Mouse (Mus musculus) layer of hippocampus, adult 2 months (tissue): Measurements from ENCODE around the gene Flywch1. TPM values are rescaled to one million over a fixed set of nuclear protein-coding genes. Genes with fewer than 3 reads are reported as not detected.

ENCODE experiments used
- DNase-seq, 2 experiments: peaks; one replicate each; pipeline ENCODE4 v3.0.0; 2022; ENCODE audit warnings: low spot score in 2 of 2
- H3K27ac ChIP-seq: fragments of 200-600 bp; 2 replicates; pipeline ENCODE4 v1.8.1; 2022
- H3K4me3 ChIP-seq: fragments of 200-600 bp; 2 replicates; pipeline ENCODE4 v1.8.1; 2022; ENCODE audit warnings: mild to moderate bottlenecking
- CTCF ChIP-seq: fragments of 200-600 bp; conservative IDR thresholded peaks from 2 replicates; pipeline ENCODE4 v1.8.1; 2022; ENCODE audit warnings: antibody characterized with exemption, mild to moderate bottlenecking, moderate library complexity
- total RNA-seq, 2 experiments: library from RNA; stranded (reverse); gene quantifications; 2 replicates each; pipeline ENCODE4 v1.2.3; 2021

Gene Flywch1
- total RNA-seq, 2 experiments from 2014 or later = 310 to 345 TPM

- no peak for TF ChIP-seq CTCF
- H3K4me3 ChIP-seq = no peak overlapping the region
These were observed 24.6 kb downstream of the Flywch1 start for GRCm38 (mm10) chr17:23746767-23747166.

GRCm38 (mm10) chr17:23746311-23746710 is 25.1 kb downstream of the Flywch1 start:
- DNase-seq = no peak
- Histone ChIP-seq H3K4me3 (no peak overlapping the region), H3K27ac (no peak overlapping the region)
- peak; percentile 51 for TF ChIP-seq CTCF

More at GRCm38 (mm10) chr17:23746767-23747166, 24.6 kb downstream of the Flywch1 start:
- no peak overlapping the region for H3K27ac ChIP-seq
- no peak for DNase-seq

DNA sequence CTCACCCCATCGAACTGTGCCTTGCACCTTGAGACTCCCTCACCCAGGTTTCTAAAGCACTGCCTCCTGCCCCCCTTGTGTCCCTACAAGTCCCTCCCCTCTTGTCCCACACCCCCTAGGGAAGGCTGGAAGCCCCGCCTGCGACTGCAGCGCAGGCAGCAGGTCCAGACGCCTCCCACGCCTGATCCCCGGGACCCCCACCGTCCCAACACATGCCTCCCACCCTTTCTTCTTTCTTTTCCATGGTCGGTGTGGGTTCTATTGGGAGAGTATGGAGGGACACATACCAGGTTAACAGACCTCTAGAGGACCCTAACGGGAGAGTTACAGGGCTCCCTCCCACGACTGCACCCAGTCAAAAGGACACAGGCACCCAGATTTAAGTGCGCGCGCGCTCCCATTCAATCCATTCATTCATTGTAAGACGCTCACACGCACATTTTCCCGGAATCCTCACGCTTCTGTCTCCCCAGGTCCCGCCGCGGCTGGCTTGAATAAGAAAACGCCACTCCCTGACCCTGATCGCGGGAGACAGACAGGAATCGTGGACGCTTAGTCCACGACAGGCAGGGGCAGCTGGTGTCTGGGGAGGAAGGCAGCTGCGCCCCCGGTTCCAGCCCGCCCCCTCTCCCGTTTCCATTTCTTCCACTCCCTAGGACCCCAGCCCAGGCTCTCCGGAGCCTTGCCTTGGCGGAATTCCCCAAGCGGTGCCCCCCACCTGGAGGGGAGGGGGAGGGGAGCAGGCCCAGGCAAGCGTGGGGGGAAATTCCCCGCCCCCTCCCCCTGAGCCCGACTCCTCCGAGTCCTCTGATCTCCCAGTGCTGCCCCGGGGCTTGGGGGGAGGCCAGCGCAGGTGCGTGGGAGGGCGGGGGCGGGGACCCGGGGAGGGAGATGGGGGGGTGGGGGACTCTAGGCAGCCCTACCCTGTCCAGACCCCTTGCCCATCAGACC is 25.8 kb downstream of the Flywch1 start, which contains the start of gene Kremen2:
Kremen2 (minus strand) TSS at position 533 of the 951 bp plus-strand sequence.
- H3K4me3 ChIP-seq = peak within 1 kb of the TSS; percentile 29; the same call in 1 of the 2 replicates
- TF ChIP-seq CTCF = no peak
- DNase-seq = no peak
- H3K27ac ChIP-seq = no peak within 1 kb of the TSS

DNA sequence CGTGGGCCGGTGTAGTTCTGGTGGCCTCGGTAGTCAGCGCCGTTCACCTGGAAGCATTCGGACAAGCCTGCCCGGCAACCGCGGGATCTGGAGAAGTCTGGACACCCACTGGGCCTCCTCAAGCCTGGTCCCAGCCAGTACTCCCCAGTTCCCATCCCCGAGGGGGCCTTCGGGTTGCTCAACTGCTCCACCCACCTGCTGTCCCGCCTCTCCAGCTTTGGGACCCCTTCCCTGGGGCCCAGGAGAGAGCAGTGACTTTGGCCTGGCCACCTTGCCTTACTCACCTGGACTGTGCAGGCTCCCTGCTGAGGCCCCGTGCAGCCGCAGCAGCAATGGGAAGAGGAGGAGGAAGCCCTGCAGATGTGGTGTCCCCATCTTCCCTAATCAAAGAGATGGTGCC is 26.8 kb downstream of the Flywch1 start:
- Histone ChIP-seq H3K27ac (no peak overlapping the region), H3K4me3 (no peak overlapping the region)
- TF ChIP-seq CTCF = no peak
- no peak for DNase-seq

GRCm38 (mm10) chr17:23744076-23744475 is 27.3 kb downstream of the Flywch1 start:
- no peak for DNase-seq
- no peak for TF ChIP-seq CTCF
- H3K4me3 ChIP-seq = no peak overlapping the region
- H3K27ac ChIP-seq = no peak overlapping the region

GRCm38 (mm10) chr17:23742941-23743340 is 28.5 kb downstream of the Flywch1 start:
- H3K27ac ChIP-seq = no peak overlapping the region
- no peak overlapping the region for H3K4me3 ChIP-seq
- no peak for DNase-seq
- no peak for TF ChIP-seq CTCF

DNA sequence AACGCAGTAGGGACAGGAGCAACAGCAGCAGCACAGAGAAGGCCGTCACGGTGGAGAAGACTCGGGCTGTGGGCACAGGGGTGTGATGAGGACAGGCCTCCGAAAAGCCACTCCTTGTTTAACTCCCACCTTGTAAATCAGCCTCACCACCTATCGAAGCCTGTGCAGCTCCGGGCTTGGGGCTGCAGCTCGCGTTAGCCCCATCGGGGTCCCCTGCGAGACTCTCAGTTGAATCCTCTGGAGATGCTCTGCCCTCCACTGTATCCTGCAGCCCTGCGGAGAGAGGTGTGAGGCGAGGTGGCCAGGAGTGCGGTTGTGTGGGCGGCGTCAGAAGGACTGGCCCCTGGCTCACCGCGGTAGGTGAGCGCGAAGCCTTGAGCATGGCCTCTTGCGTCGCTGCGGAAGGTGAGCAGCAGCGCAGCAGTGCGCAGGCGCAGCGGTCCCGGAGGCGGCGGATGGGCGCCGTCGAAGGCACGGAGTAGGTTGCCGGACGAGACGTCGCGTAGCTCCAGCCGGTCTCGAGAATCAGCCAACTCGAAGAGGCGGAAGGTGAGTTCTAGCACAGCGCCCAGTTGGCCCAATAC is 29.1 kb downstream of the Flywch1 start:
- no peak for TF ChIP-seq CTCF
- Histone ChIP-seq H3K4me3 (peak overlapping the region; percentile 27; the same call in 1 of the 2 replicates), H3K27ac (no peak overlapping the region)
- no peak for DNase-seq

DNA sequence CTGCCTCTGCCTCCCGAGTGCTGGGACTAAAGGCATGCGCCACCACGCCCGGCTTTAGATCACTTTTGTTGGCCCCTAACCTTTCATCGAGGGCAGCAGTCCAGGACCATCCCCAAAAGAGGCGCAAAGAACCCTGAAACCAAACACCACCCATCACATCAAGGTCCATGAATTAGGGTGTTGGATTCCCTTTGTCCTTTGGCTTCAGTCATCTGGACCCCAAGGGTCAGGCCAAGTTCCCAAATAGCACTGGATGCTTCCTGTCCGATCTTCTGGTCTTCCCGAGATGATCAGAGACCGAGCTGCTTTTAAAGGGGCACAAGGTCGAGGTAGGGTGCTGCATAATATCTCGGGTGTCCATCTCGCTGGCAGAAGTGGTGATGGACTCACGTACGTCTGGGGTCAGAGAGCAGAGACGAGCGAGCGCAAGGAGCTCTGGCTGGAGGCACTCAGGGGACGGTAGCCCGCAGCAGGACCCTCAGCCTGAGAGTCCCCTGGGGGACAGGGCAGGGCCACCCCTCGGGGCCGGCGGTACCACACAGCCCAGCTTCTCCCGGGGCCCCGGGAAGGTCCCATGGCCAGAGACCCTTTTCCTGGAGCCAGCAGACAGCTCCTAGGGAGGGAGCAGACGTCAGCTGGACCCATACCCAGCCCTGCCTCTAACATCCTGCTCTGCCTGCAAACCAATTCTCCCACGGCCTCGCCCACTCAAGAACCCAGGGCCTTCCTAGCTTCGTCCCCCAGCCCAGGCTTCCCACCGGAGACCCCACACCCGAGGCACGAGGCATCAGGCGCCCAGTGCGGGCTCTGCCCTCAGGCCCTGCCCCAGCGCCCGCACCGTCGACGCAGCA is 29.8 kb downstream of the Flywch1 start:
- no peak for TF ChIP-seq CTCF
- no peak for DNase-seq
- Histone ChIP-seq H3K27ac (no peak overlapping the region), H3K4me3 (no peak overlapping the region; the same call in 1 of the 2 replicates)

- TF ChIP-seq CTCF = no peak
- peak within 1 kb of the TSS; percentile 97 for H3K27ac ChIP-seq
- peak within 1 kb of the TSS; percentile 81 for H3K4me3 ChIP-seq
- no peak for DNase-seq
These were observed 30.8 kb downstream of the Flywch1 start, which contains the start of gene Paqr4 for GRCm38 (mm10) chr17:23740598-23741021. Paqr4 (minus strand) TSS chr17:23740867.

DNA sequence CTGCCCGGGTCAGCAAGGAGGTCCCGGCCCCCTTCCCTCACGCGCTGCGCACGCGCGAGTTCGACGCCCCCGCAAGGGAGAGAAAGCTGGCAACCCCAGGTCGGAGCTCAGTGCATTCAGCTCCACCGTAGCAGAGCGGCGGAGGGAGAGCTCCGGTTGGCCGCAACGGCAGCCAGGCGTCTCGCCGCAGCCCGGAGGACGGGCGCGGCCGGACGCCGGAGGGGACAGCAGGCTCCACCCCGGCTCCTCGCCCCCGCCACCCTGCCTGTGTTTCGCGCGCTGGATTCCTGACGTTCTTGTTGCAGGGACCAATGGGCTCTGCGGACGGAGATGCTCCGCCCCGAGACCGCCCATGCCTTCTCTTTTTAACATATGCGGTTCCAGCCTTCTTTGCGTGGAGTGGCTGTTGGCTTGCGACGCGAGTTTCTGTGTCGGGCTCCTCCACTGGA is 31.2 kb downstream of the Flywch1 start:
- TF ChIP-seq CTCF = no peak
- peak overlapping the region; percentile 81 for H3K4me3 ChIP-seq
- peak overlapping the region; percentile 97 for H3K27ac ChIP-seq
- DNase-seq = peak; percentile 91 to 94

GRCm38 (mm10) chr17:23739202-23740135 is 31.9 kb downstream of the Flywch1 start:
- peak in 1 of 2 experiments; percentile 37 for DNase-seq
- Histone ChIP-seq H3K4me3 (peak overlapping the region; percentile 81), H3K27ac (peak overlapping the region; percentile 97)
- TF ChIP-seq CTCF = no peak

DNA sequence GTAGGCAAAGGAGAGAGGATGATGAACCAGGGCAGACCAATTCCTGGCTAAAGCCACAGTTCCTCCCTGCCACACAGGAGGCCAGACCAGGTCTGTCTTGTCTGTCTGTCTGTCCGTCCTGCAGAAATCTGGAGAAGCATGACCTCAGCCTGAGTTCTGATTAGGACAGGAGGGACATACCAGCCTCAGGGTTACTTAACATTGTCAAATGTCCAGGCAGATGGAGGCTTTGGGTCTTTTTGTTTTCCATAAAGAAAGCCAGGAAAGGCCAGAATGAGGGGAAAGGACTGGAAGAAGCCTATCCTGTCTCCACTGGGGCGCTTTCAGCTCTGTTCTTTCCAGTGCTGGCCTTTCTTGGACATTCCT is 32.6 kb downstream of the Flywch1 start:
- no peak for TF ChIP-seq CTCF
- no peak for DNase-seq
- peak overlapping the region; percentile 81 for H3K4me3 ChIP-seq
- peak overlapping the region; percentile 97 for H3K27ac ChIP-seq
